Mouse (Mus musculus): Measurements from ENCODE around the gene Mettl7b. TPM values are rescaled to one million over a fixed set of nuclear protein-coding genes. Genes with fewer than 3 reads are reported as not detected.

Gene Mettl7b
- polyA plus RNA-seq, 1 experiment from 2014 or later, result not detected

DNA sequence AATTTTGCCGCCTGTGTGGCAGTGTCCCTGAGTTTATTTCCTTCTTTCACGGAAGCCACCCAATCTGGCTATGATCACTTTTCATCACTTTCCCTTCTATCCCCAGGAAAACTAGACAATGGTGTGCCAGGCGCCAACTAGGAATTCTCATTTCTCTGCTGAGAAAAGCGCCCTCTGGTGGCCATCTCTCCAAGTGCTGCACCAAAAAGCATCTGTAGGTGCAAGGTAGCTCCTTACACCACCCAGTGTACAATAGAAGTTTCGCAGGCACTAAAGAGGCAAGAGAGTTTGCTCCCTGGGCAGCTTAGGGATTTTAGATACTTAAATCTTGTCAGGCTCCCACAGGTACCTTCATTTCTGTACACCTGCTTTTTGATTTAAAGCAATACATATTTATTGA is 47.6 kb downstream of the Mettl7b start:
- Histone ChIP-seq H3K9me3 (replicated peaks) (no peaks in the 10 kb centered on the region), H3K27ac (no peak overlapping the region), H3K4me1 (peaks cover 31% of the 10 kb centered on the region), H3K36me3 (peaks cover 36% of the 10 kb centered on the region), H3K4me2 (no peak overlapping the region), H3K9ac (no peak overlapping the region), H3K27me3 (replicated peaks) (peaks cover 43% of the 10 kb centered on the region), H3K4me3 (no peak overlapping the region)
- ATAC-seq, result no peak
- WGBS (ENCODE audit: insufficient replicate concordance), result 16% methylated on average over 5 of the region's 5 CpGs

DNA sequence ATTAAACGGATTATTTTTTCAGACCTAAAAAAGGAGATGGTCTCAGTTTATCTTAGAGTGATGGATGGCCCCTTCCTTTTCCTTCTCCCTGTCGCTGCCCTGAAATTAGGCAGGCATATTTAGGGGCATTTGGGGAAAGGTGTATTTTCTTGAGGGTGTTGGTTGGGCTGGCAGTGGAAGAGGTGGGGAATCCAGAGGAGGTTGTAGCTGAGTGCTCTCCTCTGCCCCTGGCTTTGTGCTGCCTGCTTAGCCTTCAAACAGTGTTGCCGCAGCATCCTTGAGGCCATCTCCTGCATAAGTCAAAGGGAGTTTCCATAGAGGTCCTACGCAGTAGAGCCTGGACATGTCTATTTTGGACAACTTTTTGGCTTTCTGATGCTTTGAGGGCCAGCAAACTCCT is 48.0 kb downstream of the Mettl7b start:
- no peak overlapping the region for H3K4me2 ChIP-seq
- WGBS (ENCODE audit: insufficient replicate concordance), result 67% methylated on average over 4 of the region's 4 CpGs
- no peak for ATAC-seq
- H3K27me3 ChIP-seq (replicated peaks), result peaks cover 47% of the 10 kb centered on the region
- no peak overlapping the region for H3K9ac ChIP-seq
- peaks cover 26% of the 10 kb centered on the region for H3K4me1 ChIP-seq
- H3K9me3 ChIP-seq (replicated peaks), result no peaks in the 10 kb centered on the region
- H3K27ac ChIP-seq, result no peak overlapping the region
- no peak overlapping the region for H3K4me3 ChIP-seq
- H3K36me3 ChIP-seq, result peaks cover 32% of the 10 kb centered on the region

DNA sequence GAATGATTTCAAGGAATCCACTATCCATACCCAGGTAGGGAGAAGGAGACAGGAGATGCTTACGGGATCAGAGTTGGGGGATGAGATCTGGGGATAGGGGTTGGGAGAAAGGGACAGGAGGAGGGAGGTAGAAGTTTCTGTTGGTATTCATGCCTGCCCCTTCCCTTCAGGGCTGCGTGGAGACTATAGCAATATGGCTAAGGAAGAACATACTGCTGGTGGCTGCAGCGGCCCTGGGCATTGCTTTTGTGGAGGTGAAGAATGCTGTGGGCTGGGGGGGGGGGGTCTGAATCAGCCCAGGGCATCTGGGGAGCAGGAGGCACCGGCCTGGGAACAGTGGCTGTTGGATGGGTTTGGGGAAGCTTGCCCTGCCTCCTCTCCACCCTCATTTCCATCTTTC is 48.5 kb downstream of the Mettl7b start:
- Histone ChIP-seq H3K4me2 (no peak overlapping the region), H3K9ac (no peak overlapping the region), H3K4me1 (peaks cover 25% of the 10 kb centered on the region), H3K4me3 (no peak overlapping the region), H3K27ac (no peak overlapping the region), H3K36me3 (peaks cover 30% of the 10 kb centered on the region), H3K9me3 (replicated peaks) (no peaks in the 10 kb centered on the region), H3K27me3 (replicated peaks) (peaks cover 48% of the 10 kb centered on the region)
- ATAC-seq, result no peak
- WGBS (ENCODE audit: insufficient replicate concordance), result 63% methylated on average over 3 of the region's 4 CpGs

DNA sequence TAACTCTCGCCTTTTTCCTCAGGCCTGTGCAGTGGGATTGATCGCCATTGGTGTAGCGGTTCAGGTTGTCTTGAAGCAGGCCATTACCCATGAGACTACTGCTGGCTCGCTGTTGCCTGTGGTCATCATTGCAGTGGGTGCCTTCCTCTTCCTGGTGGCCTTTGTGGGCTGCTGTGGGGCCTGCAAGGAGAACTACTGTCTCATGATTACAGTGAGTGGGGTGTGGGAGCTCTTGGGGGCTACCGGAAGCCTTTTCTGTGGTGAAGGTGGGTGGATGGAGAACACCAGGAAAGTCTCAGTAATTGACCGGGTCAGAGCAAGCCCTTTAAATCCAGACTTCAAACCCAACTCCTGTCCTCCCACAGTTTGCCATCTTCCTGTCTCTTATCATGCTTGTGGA is 49.4 kb downstream of the Mettl7b start:
- no peak overlapping the region for H3K27ac ChIP-seq
- H3K9ac ChIP-seq, result no peak overlapping the region
- H3K36me3 ChIP-seq, result peaks cover 25% of the 10 kb centered on the region
- H3K4me2 ChIP-seq, result no peak overlapping the region; the same call in 1 of the 2 replicates
- no peak for ATAC-seq
- H3K4me1 ChIP-seq, result peaks cover 25% of the 10 kb centered on the region
- peaks cover 48% of the 10 kb centered on the region for H3K27me3 ChIP-seq (replicated peaks)
- H3K4me3 ChIP-seq, result no peak overlapping the region
- H3K9me3 ChIP-seq (replicated peaks), result no peaks in the 10 kb centered on the region
- 56% methylated on average over 6 of the region's 6 CpGs for WGBS (ENCODE audit: insufficient replicate concordance)

DNA sequence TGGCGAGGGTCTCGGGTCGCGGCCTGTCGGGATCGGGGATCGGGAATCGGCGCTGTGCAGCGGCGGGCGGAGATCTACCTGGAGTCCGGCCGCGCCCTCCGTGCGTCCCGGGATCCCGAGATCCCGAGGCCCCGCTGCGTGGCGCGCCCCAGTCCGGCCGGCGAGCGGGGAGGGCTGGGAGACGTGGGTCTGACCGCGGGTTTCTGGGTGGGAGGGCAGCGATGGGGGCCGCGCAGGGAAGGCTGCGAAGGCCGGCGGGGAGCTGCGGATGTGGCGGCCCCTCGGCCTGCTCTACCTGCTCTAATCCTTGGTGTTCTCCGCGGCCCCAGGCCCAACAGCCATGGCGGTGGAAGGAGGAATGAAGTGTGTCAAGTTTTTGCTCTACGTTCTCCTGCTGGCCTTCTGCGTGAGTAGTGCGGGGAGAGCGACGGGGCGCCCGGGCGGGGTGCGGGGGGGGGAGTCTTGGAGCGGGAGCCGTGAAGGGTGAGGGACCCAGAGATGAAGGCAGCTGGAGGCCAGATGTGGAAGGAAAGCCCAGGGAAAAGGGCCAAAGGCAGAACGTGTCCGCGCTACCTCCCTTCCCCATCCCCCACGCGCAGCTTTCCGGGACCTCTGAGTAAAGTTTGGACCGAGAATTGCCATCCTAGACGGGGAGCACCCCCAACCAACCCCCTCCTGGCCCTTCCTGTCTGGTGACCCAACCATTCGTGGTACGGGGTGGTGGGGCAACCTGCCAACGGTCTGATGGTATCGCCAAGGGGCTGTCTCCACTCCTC is 50.5 kb downstream of the Mettl7b start:
- Histone ChIP-seq H3K9me3 (replicated peaks) (no peaks in the 10 kb centered on the region), H3K4me2 (peak overlapping the region; percentile 83), H3K27me3 (replicated peaks) (peaks cover 48% of the 10 kb centered on the region), H3K4me1 (peaks cover 25% of the 10 kb centered on the region), H3K36me3 (peaks cover 20% of the 10 kb centered on the region), H3K9ac (peak overlapping the region; percentile 64), H3K4me3 (peak overlapping the region; percentile 67), H3K27ac (0 out of 2 replicates have a peak overlapping the region, but pooled peaks have one; percentile 8)
- 2% methylated on average over 65 of the region's 66 CpGs for WGBS (ENCODE audit: insufficient replicate concordance)
- ATAC-seq, result peak; percentile 27; the same call in 1 of the 2 replicates

DNA sequence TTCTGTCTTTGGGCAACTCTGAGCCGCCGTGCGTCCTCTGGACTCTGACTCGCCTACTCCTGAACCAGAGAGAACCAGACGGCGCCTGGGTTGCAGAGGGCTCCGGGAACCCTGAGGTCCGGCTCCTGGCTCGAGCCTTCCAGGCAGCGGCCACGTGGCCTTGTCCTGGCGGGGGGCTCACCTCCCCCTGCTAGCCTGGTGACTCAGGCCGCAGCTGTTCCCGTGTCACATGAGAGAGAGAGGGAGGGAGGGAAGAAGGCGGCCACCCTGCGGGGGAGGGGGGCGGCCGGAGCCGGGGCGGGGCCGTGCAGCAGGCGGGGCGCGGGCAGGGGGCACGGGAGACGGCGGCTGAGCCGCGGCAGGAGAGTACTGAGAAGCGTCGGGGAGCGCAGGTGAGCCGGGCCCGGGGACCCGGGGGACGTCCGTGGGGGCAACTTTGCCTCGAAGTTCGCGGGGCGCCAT is 51.2 kb downstream of the Mettl7b start:
- Histone ChIP-seq H3K4me2 (peak overlapping the region; percentile 83), H3K4me1 (peaks cover 25% of the 10 kb centered on the region), H3K9ac (peak overlapping the region; percentile 64), H3K4me3 (peak overlapping the region; percentile 67), H3K9me3 (replicated peaks) (no peaks in the 10 kb centered on the region), H3K27me3 (replicated peaks) (peaks cover 48% of the 10 kb centered on the region), H3K36me3 (peaks cover 17% of the 10 kb centered on the region), H3K27ac (0 out of 2 replicates have a peak overlapping the region, but pooled peaks have one; percentile 8)
- 1% methylated on average over 32 of the region's 41 CpGs for WGBS (ENCODE audit: insufficient replicate concordance)
- ATAC-seq, result peak; percentile 51

DNA sequence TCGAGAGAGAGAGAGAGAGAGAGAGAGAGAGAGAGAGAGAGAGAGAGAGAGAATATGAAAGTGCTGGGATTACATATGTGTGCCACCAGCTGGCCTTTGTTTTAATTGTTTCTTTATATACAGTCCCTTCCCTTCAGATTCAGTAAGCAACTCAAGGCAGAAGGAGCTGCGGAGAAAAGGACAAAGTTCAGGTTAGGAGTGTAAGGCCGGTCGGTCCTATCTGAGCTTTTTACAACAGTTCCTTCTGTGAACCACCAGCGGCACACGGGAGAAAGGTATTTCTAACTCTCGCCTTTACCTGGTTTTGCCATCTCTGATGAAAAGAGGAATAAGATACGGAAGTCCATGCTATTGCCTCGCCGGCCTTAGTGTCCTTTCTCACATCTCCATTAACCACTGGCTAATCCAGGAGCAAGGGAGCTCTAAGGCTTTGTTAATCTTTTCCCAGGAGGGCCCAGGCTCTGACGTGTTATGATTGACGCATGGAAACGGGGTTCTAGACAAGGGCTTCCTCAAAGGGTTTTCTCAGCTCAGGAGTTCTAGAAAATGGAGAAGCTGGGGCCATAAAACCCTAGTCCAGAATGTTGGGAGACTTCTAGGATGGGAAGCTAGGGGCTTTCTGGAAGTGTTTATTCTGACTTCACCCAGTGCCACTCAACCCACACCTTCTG is 51.9 kb downstream of the Mettl7b start:
- peak overlapping the region; percentile 67 for H3K4me3 ChIP-seq
- peak overlapping the region; percentile 64 for H3K9ac ChIP-seq
- peaks cover 48% of the 10 kb centered on the region for H3K27me3 ChIP-seq (replicated peaks)
- peaks cover 25% of the 10 kb centered on the region for H3K4me1 ChIP-seq
- 63% methylated on average over 13 of the region's 13 CpGs for WGBS (ENCODE audit: insufficient replicate concordance)
- H3K9me3 ChIP-seq (replicated peaks), result no peaks in the 10 kb centered on the region
- no peak overlapping the region for H3K27ac ChIP-seq
- no peak; the same call in 1 of the 2 replicates for ATAC-seq
- peaks cover 10% of the 10 kb centered on the region for H3K36me3 ChIP-seq
- H3K4me2 ChIP-seq, result peak overlapping the region; percentile 83

Other genes starting within 250 kb of the Mettl7b start
- 2.8 TPM in 2 replicates for gene Dgka, start 216.1 kb downstream of the Mettl7b start, polyA plus RNA-seq (2016; fragmentation: Nextera tagmentation; extraction: Ambion mirVana)
- gene Pym1, start 213.1 kb downstream of the Mettl7b start, polyA plus RNA-seq (2016; fragmentation: Nextera tagmentation; extraction: Ambion mirVana), result 25.8 and 26.8 TPM in 2 replicates
- 5.5 and 6.8 TPM in 2 replicates for gene Mmp19, start 170.1 kb downstream of the Mettl7b start, polyA plus RNA-seq (2016; fragmentation: Nextera tagmentation; extraction: Ambion mirVana)
- 27.9 and 29.1 TPM in 2 replicates for gene Dnajc14, start 156.9 kb downstream of the Mettl7b start, polyA plus RNA-seq (2016; fragmentation: Nextera tagmentation; extraction: Ambion mirVana)
- gene Tmem198b, start 156.6 kb downstream of the Mettl7b start, polyA plus RNA-seq (2016; fragmentation: Nextera tagmentation; extraction: Ambion mirVana), result 3.7 and 3.9 TPM in 2 replicates
- gene Sarnp, start 143.7 kb downstream of the Mettl7b start, polyA plus RNA-seq (2016; fragmentation: Nextera tagmentation; extraction: Ambion mirVana), result 154 and 161 TPM in 2 replicates
- 82.5 and 85.8 TPM in 2 replicates for gene Ormdl2, start 139.3 kb downstream of the Mettl7b start, polyA plus RNA-seq (2016; fragmentation: Nextera tagmentation; extraction: Ambion mirVana)
- gene Gdf11, start 69.3 kb downstream of the Mettl7b start, polyA plus RNA-seq (2016; fragmentation: Nextera tagmentation; extraction: Ambion mirVana), result 1.8 and 1.9 TPM in 2 replicates
- gene Cd63, start 60.0 kb downstream of the Mettl7b start, polyA plus RNA-seq (2016; fragmentation: Nextera tagmentation; extraction: Ambion mirVana), result 127 and 129 TPM in 2 replicates
- gene Rdh5, start 38.1 kb downstream of the Mettl7b start, polyA plus RNA-seq (2016; fragmentation: Nextera tagmentation; extraction: Ambion mirVana), result 8.2 and 9.0 TPM in 2 replicates
- 82.5 and 83.0 TPM in 2 replicates for gene Bloc1s1, start 37.0 kb downstream of the Mettl7b start, polyA plus RNA-seq (2016; fragmentation: Nextera tagmentation; extraction: Ambion mirVana)
- gene Itga7, start 27.2 kb downstream of the Mettl7b start, polyA plus RNA-seq (2016; fragmentation: Nextera tagmentation; extraction: Ambion mirVana), result 0.12 and 0.17 TPM in 2 replicates
- gene Olfr9, start 28.4 kb upstream of the Mettl7b start, polyA plus RNA-seq (2016; fragmentation: Nextera tagmentation; extraction: Ambion mirVana), result not detected in 2 replicates
- gene Olfr763, start 49.8 kb upstream of the Mettl7b start, polyA plus RNA-seq (2016; fragmentation: Nextera tagmentation; extraction: Ambion mirVana), result not detected in 2 replicates
- not detected in 2 replicates for gene Olfr764-ps1, start 78.9 kb upstream of the Mettl7b start, polyA plus RNA-seq (2016; fragmentation: Nextera tagmentation; extraction: Ambion mirVana)
- not detected in 2 replicates for gene Olfr765, start 89.0 kb upstream of the Mettl7b start, polyA plus RNA-seq (2016; fragmentation: Nextera tagmentation; extraction: Ambion mirVana)
- not detected in 2 replicates for gene Olfr766-ps1, start 108.0 kb upstream of the Mettl7b start, polyA plus RNA-seq (2016; fragmentation: Nextera tagmentation; extraction: Ambion mirVana)
- not detected in 2 replicates for gene Olfr767, start 121.9 kb upstream of the Mettl7b start, polyA plus RNA-seq (2016; fragmentation: Nextera tagmentation; extraction: Ambion mirVana)
- not detected in 2 replicates for gene Olfr768, start 138.4 kb upstream of the Mettl7b start, polyA plus RNA-seq (2016; fragmentation: Nextera tagmentation; extraction: Ambion mirVana)
- not detected in 2 replicates for gene Olfr769, start 156.9 kb upstream of the Mettl7b start, polyA plus RNA-seq (2016; fragmentation: Nextera tagmentation; extraction: Ambion mirVana)
- gene Olfr770, start 178.0 kb upstream of the Mettl7b start, polyA plus RNA-seq (2016; fragmentation: Nextera tagmentation; extraction: Ambion mirVana), result not detected in 2 replicates
- gene Olfr771, start 203.8 kb upstream of the Mettl7b start, polyA plus RNA-seq (2016; fragmentation: Nextera tagmentation; extraction: Ambion mirVana), result not detected in 2 replicates
- gene Olfr772, start 216.9 kb upstream of the Mettl7b start, polyA plus RNA-seq (2016; fragmentation: Nextera tagmentation; extraction: Ambion mirVana), result not detected in 2 replicates
- not detected in 2 replicates for gene Olfr773, start 226.4 kb upstream of the Mettl7b start, polyA plus RNA-seq (2016; fragmentation: Nextera tagmentation; extraction: Ambion mirVana)

All from liver, embryonic 12.5 days (tissue).